Mouse (Mus musculus) spleen, adult 2 months (tissue): Measurements from ENCODE around the gene Borcs7.

Source experiments
- CTCF ChIP-seq: fragments of 200-500 bp; IDR thresholded peaks from 2 replicates; pipeline ENCODE4 v1.5.1; 2011; ENCODE audit warnings: mild to moderate bottlenecking, inconsistent platforms; ENCODE audit not compliant: insufficient read depth, insufficient read length, insufficient replicate concordance; ENCODE audit errors: extremely low read depth
- POLR2A ChIP-seq: fragments of 200-500 bp; IDR thresholded peaks from 2 replicates; pipeline ENCODE4 v1.6.1; 2011; ENCODE audit warnings: low read depth, low read length, inconsistent platforms

DNA sequence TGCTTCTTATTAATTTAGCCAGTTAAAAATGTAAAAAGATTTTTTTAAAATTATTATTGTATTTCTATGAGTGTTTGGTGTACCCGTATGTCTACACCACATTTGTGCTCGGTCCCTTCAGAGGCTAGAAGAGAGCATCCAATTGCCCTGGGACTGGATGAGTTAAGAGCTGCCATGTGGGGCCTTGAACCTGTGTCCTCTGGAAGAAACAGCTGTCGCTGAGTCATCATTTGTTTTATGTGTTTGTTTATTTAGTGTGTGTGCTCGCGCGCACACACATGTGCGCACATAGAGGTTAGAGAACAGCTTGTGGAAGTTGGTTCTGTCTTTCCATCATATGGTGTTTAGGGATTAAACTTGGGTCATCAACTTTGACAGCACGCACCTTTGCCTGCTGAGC lies 36.4 kb downstream of the Borcs7 start:
- TF ChIP-seq CTCF: no peak
- no peak for TF ChIP-seq POLR2A
